Mouse (Mus musculus) MEL (cell line): Measurements from ENCODE around the gene Sass6. TPM values are rescaled to one million over a fixed set of nuclear protein-coding genes. Genes with fewer than 3 reads are reported as not detected.

Experiments
- DNase-seq: peaks from one replicate; pipeline ENCODE4 v3.0.0; 2011; ENCODE audit warnings: low read depth, low spot score
- H3K27ac ChIP-seq: 2 replicates; pipeline ENCODE4 v1.5.1; 2012; ENCODE audit warnings: low read depth, mild to moderate bottlenecking, control low read depth, low read length, moderate library complexity; ENCODE audit not compliant: control insufficient read depth
- H3K27me3 ChIP-seq, 2 experiments: fragments of 150-350 bp in 1 of 2; sonication (generic) in 1 of 2; 2 replicates each; pipeline ENCODE4 v1.6.1; 2012; ENCODE audit warnings: low read length in 2 of 2, mild to moderate bottlenecking in 2 of 2, improper control_type of control experiment in 1 of 2, moderate library complexity in 1 of 2; ENCODE audit not compliant: insufficient read depth in 2 of 2, control insufficient read depth in 1 of 2
- H3K36me3 ChIP-seq, 2 experiments: 2 replicates each; pipeline ENCODE4 v1.6.1; 2012 to 2014; ENCODE audit warnings: low read length in 2 of 2, improper control_type of control experiment in 1 of 2, inconsistent platforms in 1 of 2, mild to moderate bottlenecking in 1 of 2; ENCODE audit not compliant: insufficient read depth in 2 of 2, control insufficient read depth in 1 of 2
- H3K4me1 ChIP-seq, 2 experiments: fragments of 150-350 bp in 1 of 2; sonication (generic) in 1 of 2; 2 replicates each; pipeline ENCODE4 v1.6.1; 2012; ENCODE audit warnings: low read length in 2 of 2, improper control_type of control experiment in 1 of 2, mild to moderate bottlenecking in 1 of 2; ENCODE audit not compliant: insufficient read depth in 2 of 2, control insufficient read depth in 1 of 2
- H3K4me3 ChIP-seq, 2 experiments: fragments of 150-350 bp in 1 of 2; sonication (generic) in 1 of 2; 2 replicates each; pipeline ENCODE4 v1.5.1; 2012; ENCODE audit warnings: low read depth in 2 of 2, low read length in 2 of 2, mild to moderate bottlenecking in 2 of 2, moderate library complexity in 2 of 2, control low read depth in 1 of 2, improper control_type of control experiment in 1 of 2; ENCODE audit not compliant: control insufficient read depth in 1 of 2, insufficient read depth in 1 of 2
- H3K79me2 ChIP-seq: 2 replicates; pipeline ENCODE4 v1.6.1; 2012; ENCODE audit warnings: mild to moderate bottlenecking, low read length, moderate library complexity; ENCODE audit not compliant: control insufficient read depth, poor library complexity, insufficient read depth
- H3K9ac ChIP-seq: 2 replicates; pipeline ENCODE4 v1.6.1; 2012; ENCODE audit warnings: low read depth, mild to moderate bottlenecking, control low read depth, low read length, moderate library complexity; ENCODE audit not compliant: control insufficient read depth, poor library complexity, severe bottlenecking
- H3K9me3 ChIP-seq: fragments of 150-350 bp; sonication (generic); replicated peaks from 2 replicates; pipeline ENCODE4 v1.6.1; 2012; ENCODE audit warnings: mild to moderate bottlenecking, low read length, improper control_type of control experiment, moderate library complexity; ENCODE audit not compliant: insufficient read depth
- CHD2 ChIP-seq: IDR thresholded peaks from 2 replicates; pipeline ENCODE4 v1.6.1; 2011; ENCODE audit warnings: low read length, improper control_type of control experiment
- EP300 ChIP-seq, 2 experiments: IDR thresholded peaks; 2 replicates each; pipeline ENCODE4 v1.6.1; 2011; ENCODE audit warnings: improper control_type of control experiment in 2 of 2, low read length in 2 of 2, low read depth in 1 of 2, mild to moderate bottlenecking in 1 of 2
- ETS1 ChIP-seq: IDR thresholded peaks from 2 replicates; pipeline ENCODE4 v1.6.1; 2012; ENCODE audit warnings: low read depth, mild to moderate bottlenecking, inconsistent platforms, low read length, improper control_type of control experiment, moderate library complexity
- GABPA ChIP-seq: IDR thresholded peaks from 2 replicates; pipeline ENCODE4 v1.6.1; 2012; ENCODE audit warnings: low read depth, mild to moderate bottlenecking, inconsistent platforms, low read length, improper control_type of control experiment, moderate library complexity
- GATA1 ChIP-seq: IDR thresholded peaks from 2 replicates; pipeline ENCODE4 v1.6.1; 2011; ENCODE audit warnings: low read depth, low read length, improper control_type of control experiment
- HCFC1 ChIP-seq: IDR thresholded peaks from 2 replicates; pipeline ENCODE4 v1.6.1; 2012; ENCODE audit warnings: low read depth, mild to moderate bottlenecking, inconsistent platforms, low read length, improper control_type of control experiment, moderate library complexity
- MAFK ChIP-seq: IDR thresholded peaks from 2 replicates; pipeline ENCODE4 v1.6.1; 2011; ENCODE audit warnings: low read depth, mild to moderate bottlenecking, low read length, improper control_type of control experiment, borderline replicate concordance
- MXI1 ChIP-seq: IDR thresholded peaks from 2 replicates; pipeline ENCODE4 v1.6.1; 2011; ENCODE audit warnings: mild to moderate bottlenecking, low read depth, low read length, improper control_type of control experiment
- MYB ChIP-seq: IDR thresholded peaks from 2 replicates; pipeline ENCODE4 v1.6.1; 2011; ENCODE audit warnings: mild to moderate bottlenecking, low read depth, low read length, improper control_type of control experiment
- MYC ChIP-seq: IDR thresholded peaks from 2 replicates; pipeline ENCODE4 v1.6.1; 2011; ENCODE audit warnings: low read depth, mild to moderate bottlenecking, low read length, improper control_type of control experiment, moderate library complexity
- POLR2A ChIP-seq, 2 experiments: IDR thresholded peaks; 2 replicates each; pipeline ENCODE4 v1.6.1; 2011 to 2012; ENCODE audit warnings: low read length in 2 of 2, mild to moderate bottlenecking in 2 of 2, control low read depth in 1 of 2, improper control_type of control experiment in 1 of 2, low read depth in 1 of 2, moderate library complexity in 1 of 2; ENCODE audit not compliant: control insufficient read depth in 1 of 2, insufficient read depth in 1 of 2, poor library complexity in 1 of 2
- POLR2AphosphoS2 ChIP-seq: IDR thresholded peaks from 2 replicates; pipeline ENCODE4 v1.6.1; 2011; ENCODE audit warnings: low read length, improper control_type of control experiment
- RCOR1 ChIP-seq: IDR thresholded peaks from 2 replicates; pipeline ENCODE4 v1.6.1; 2012; ENCODE audit warnings: low read depth, mild to moderate bottlenecking, inconsistent platforms, low read length, improper control_type of control experiment
- TAL1 ChIP-seq: IDR thresholded peaks from 2 replicates; pipeline ENCODE4 v1.6.1; 2012; ENCODE audit warnings: mild to moderate bottlenecking, inconsistent platforms, low read length, moderate library complexity, mixed read lengths
- TCF12 ChIP-seq: IDR thresholded peaks from 2 replicates; pipeline ENCODE4 v1.6.1; 2014; ENCODE audit warnings: low read depth, mild to moderate bottlenecking, inconsistent platforms, low read length, improper control_type of control experiment, moderate library complexity
- ZC3H11A ChIP-seq: IDR thresholded peaks from 2 replicates; pipeline ENCODE4 v1.6.1; 2012; ENCODE audit warnings: low read depth, mild to moderate bottlenecking, inconsistent platforms, low read length, improper control_type of control experiment
- polyA plus RNA-seq, 2 experiments: library from polyadenylated mRNA; stranded (reverse) in 1 of 2; unstranded in 1 of 2; fragments of >175 nt in 1 of 2; fragments of >200 nt in 1 of 2; gene quantifications; 2 replicates each; pipeline versions ENCODE4 v1.2.1 to v1.2.4; 2012; ENCODE audit warnings: low replicate concordance in 2 of 2, low read depth in 1 of 2; ENCODE audit not compliant: insufficient read length in 2 of 2, insufficient read depth in 1 of 2, missing spikeins in 1 of 2
- total RNA-seq: library from RNA; depleted of rRNA; stranded (reverse); fragments of 300-350 nt; gene quantifications from 2 replicates; pipeline ENCODE4 v1.2.3, GENCODE M21; 2012

Sass6 gene
- total and polyA plus RNA-seq, 3 experiments = 8.5 to 15.4 TPM; not detected in 1

DNA sequence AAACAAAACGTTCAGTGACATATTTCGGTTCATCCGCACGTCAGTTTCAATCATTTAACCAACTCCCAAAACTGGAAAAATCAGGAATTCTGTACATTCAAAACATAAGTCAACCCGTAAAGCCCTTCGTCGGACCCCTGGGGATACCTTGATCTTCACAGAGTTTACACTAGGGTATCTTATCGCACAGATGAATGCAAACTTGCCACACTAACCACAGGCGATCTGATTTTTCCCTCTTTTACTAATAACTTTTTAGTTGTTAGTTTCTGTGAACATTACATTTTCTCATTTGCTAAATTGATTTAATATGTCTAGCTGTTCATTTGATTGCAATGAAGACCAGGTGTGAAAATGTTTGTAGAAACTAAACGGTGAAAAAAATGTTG, 815 bp downstream of the Sass6 start:
- no peak for TF ChIP-seq MXI1
- TF ChIP-seq POLR2AphosphoS2 = no peak
- TF ChIP-seq HCFC1 = no peak
- TF ChIP-seq TAL1 = peak; percentile 39
- no peak for TF ChIP-seq ZC3H11A
- peak; percentile 41; the same call in 1 of the 2 replicates for TF ChIP-seq ETS1
- peak; percentile 50 to 62; a peak in 3 of 4 replicates for TF ChIP-seq EP300 (IDR thresholded peaks at IDR 0.05; ENCODE audit: low read depth in 1 of 2, low read length in 2 of 2)
- peak; percentile 75 for TF ChIP-seq GATA1
- no peak for TF ChIP-seq MYB
- TF ChIP-seq MAFK = no peak
- TF ChIP-seq POLR2A (IDR thresholded peaks at IDR 0.05; ENCODE audit: control insufficient read depth in 1 of 2, insufficient read depth in 1 of 2, low read depth in 1 of 2, low read length in 2 of 2, poor library complexity in 1 of 2) = no peak
- TF ChIP-seq TCF12 = peak; percentile 67
- no peak for TF ChIP-seq GABPA
- peak; percentile 96 for TF ChIP-seq RCOR1
- TF ChIP-seq, all 39 proteins: peak for 6
- H3K27me3 ChIP-seq = no peaks in the 10 kb centered on the region

GRCm38 (mm10) chr3:116599705-116600104, 4.9 kb downstream of the Sass6 start:
- DNase-seq = no peak
- no peak overlapping the region for H3K4me3 ChIP-seq
- peaks cover 17% of the 10 kb centered on the region for H3K79me2 ChIP-seq
- no peaks in the 10 kb centered on the region for H3K9me3 ChIP-seq
- TF ChIP-seq RCOR1 = no peak
- TF ChIP-seq CHD2 = no peak
- TF ChIP-seq POLR2AphosphoS2 = no peak
- no peak for TF ChIP-seq POLR2A (IDR thresholded peaks at IDR 0.05; ENCODE audit: control insufficient read depth in 1 of 2, insufficient read depth in 1 of 2, low read depth in 1 of 2, low read length in 2 of 2, poor library complexity in 1 of 2)
- TF ChIP-seq MYC = no peak
- H3K27me3 ChIP-seq = no peaks in the 10 kb centered on the region
- peaks cover 0 to 14% of the 10 kb centered on the region in 2 experiments; a peak in 2 of 4 replicates for H3K36me3 ChIP-seq
- no peak overlapping the region for H3K9ac ChIP-seq
- peaks cover 4 to 5% of the 10 kb centered on the region in 2 experiments for H3K4me1 ChIP-seq
- no peak overlapping the region for H3K27ac ChIP-seq

More for the DNA sequence above, 815 bp downstream of the Sass6 start:
- peaks cover 25% of the 10 kb centered on the region for H3K79me2 ChIP-seq
- no peak overlapping the region for H3K27ac ChIP-seq
- H3K4me1 ChIP-seq = peaks cover 5 to 6% of the 10 kb centered on the region in 2 experiments
- peak overlapping the region; percentile 80 to 95 for H3K4me3 ChIP-seq
- DNase-seq = no peak
- peak overlapping the region; percentile 93 for H3K9ac ChIP-seq
- H3K9me3 ChIP-seq = no peaks in the 10 kb centered on the region
- peaks cover 5 to 19% of the 10 kb centered on the region in 2 experiments; a peak in 3 of 4 replicates for H3K36me3 ChIP-seq
